Mouse (Mus musculus): Measurements from ENCODE around the gene Msantd2.

The Msantd2 gene

DNA sequence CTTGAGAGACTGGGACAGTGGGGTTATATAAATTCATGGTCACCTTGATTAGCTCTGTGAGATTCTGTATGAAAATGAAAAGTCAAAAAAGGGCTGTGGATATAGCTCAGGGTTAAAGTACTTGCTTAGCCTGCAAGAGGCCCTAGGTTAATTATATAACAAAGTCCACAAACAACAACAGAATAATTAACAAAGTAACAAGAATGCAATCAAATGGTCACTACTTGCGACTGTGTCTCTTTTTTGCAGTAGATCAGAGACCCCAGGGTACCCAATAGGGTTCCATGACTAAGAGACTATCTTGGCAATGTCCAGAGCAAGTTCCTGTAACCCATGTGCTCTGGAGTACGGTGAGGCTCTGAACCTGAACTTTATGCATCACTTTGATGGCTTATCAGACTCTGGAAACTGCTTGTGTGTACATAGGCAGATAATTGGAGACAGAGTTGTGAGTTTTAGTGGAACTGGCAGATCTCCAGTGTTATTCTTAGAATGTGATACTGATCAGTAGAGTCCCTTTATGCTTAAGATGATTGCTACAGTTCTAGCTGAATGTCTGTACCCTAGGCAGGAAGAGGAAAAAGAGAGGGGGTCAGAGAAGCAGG, 80.2 kb downstream of the Msantd2 start:
- no peak for DNase-seq (ENCODE audit: low spot score)

DNA sequence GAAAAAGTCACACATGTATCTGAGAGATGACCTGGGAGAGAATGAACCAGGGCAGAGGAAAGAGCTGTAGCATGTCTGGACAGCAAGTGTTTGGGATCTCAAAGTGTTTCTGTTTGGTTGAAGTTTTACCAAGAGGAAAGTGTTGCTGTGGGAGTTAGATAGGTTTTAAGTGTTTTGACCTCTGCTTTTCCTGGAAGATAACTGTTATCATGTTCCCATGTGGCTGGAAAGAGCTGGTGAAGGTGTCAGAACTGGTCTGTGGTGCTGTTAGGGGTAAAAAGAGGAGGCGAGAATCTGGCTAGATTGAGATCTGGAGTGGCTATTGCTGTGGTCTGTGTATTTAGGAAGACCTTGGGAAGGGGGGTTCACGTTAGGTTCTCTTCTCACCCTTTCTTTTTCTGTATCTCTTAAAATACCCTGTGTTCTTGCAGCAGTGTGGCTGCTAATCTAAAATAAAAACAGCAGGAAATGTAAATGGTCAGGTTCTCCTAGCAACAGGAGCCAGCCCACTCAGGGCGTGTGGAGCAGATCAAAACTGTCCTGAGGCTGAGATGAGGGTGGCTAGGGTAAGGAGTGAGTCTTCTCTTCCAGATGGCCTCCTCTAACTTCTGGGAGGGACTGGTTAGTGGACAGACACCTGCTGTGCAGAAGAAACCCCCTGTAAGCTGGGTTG, 83.2 kb downstream of the Msantd2 start:
- DNase-seq (ENCODE audit: low spot score) = no peak

All from urinary bladder, postnatal 14 days (tissue).